Mouse (Mus musculus) kidney, embryonic 15.5 days (tissue): ENCODE results near the gene Nptx2. TPM values are rescaled to one million over a fixed set of nuclear protein-coding genes. Genes with fewer than 3 reads are reported as not detected.

ENCODE experiments used
- ATAC-seq: fragments of 200-750 bp; cut with Nextera tagmentation; replicated peaks from 2 replicates; pipeline ENCODE4 v1.8.0; 2017; ENCODE audit warnings: moderate TSS enrichment; ENCODE audit not compliant: low FRiP score
- H3K27ac ChIP-seq: fragments of 300-500 bp; sonication (generic); 2 replicates; pipeline ENCODE4 v1.5.1; 2015; ENCODE audit warnings: mild to moderate bottlenecking, inconsistent platforms
- H3K27me3 ChIP-seq: fragments of 300-500 bp; sonication (generic); 2 replicates; pipeline ENCODE4 v1.6.1; 2015; ENCODE audit warnings: inconsistent platforms
- H3K36me3 ChIP-seq: fragments of 300-500 bp; sonication (generic); 2 replicates; pipeline ENCODE4 v1.6.1; 2015; ENCODE audit warnings: inconsistent platforms
- H3K4me1 ChIP-seq: fragments of 300-500 bp; sonication (generic); 2 replicates; pipeline ENCODE4 v1.6.1; 2015; ENCODE audit warnings: inconsistent platforms
- H3K4me2 ChIP-seq: fragments of 300-500 bp; sonication (generic); 2 replicates; pipeline ENCODE4 v1.6.1; 2015; ENCODE audit warnings: moderate library complexity, mild to moderate bottlenecking, inconsistent platforms
- H3K4me3 ChIP-seq: fragments of 300-500 bp; sonication (generic); replicated peaks from 2 replicates; pipeline ENCODE4 v1.5.1; 2015; ENCODE audit warnings: mild to moderate bottlenecking, inconsistent platforms
- H3K9ac ChIP-seq: fragments of 300-500 bp; sonication (generic); 2 replicates; pipeline ENCODE4 v1.6.1; 2015; ENCODE audit warnings: mild to moderate bottlenecking, inconsistent platforms
- H3K9me3 ChIP-seq: fragments of 300-500 bp; sonication (generic); replicated peaks from 2 replicates; pipeline ENCODE4 v1.6.1; 2016; ENCODE audit warnings: inconsistent platforms
- WGBS: fragments of 180-500 bp; shearing (Covaris S2); methylation state at CpG from one replicate; pipeline ENCODE4 v1.1.7; 2015; ENCODE audit warnings: mixed read lengths; 5-methylcytosine and 5-hydroxymethylcytosine counted together
- polyA plus RNA-seq: library from polyadenylated mRNA; unstranded; fragments of >200 nt; fragmentation: Nextera tagmentation; extraction: Ambion mirVana; gene quantifications from 2 replicates; pipeline ENCODE4 v1.2.1, GENCODE M21; 2015

Nptx2 gene
- polyA plus RNA-seq, 1 experiment from 2014 or later: 1.1 TPM

- Histone ChIP-seq H3K27ac (no peak overlapping the region), H3K27me3 (no peaks in the 10 kb centered on the region), H3K4me1 (no peaks in the 10 kb centered on the region), H3K4me2 (no peak overlapping the region), H3K36me3 (no peaks in the 10 kb centered on the region), H3K9me3 (no peaks in the 10 kb centered on the region), H3K4me3 (no peak overlapping the region), H3K9ac (no peak overlapping the region)
- ATAC-seq: no peak
- WGBS: 89% methylated on average over 9 of the region's 9 CpGs
These were observed 49.1 kb downstream of the Nptx2 start for GRCm38 (mm10) chr5:144594796-144595195.

Other genes with a start within 250 kb of the Nptx2 start
- gene Baiap2l1, start 187.8 kb upstream of the Nptx2 start, polyA plus RNA-seq: 14.8 and 15.2 TPM in 2 replicates
- gene Tmem130, start 215.9 kb downstream of the Nptx2 start, polyA plus RNA-seq: 0.50 and 2.5 TPM in 2 replicates
- 70.0 and 84.0 TPM in 2 replicates for gene Trrap, start 221.8 kb downstream of the Nptx2 start, polyA plus RNA-seq